Mouse (Mus musculus) neural tube, embryonic 14.5 days (tissue): ENCODE measurements around the gene Kdm2a. TPM values are rescaled to one million over a fixed set of nuclear protein-coding genes. Genes with fewer than 3 reads are reported as not detected.
A peak's percentile ranks its signal among the peaks of the same experiment; 100 is the strongest.

Source experiments
- ATAC-seq: fragments of 200-750 bp; cut with Nextera tagmentation; 2 replicates; pipeline ENCODE4 v1.8.0; 2017; ENCODE audit warnings: low read depth, mild to moderate bottlenecking, moderate TSS enrichment, moderate library complexity
- H3K27ac ChIP-seq: fragments of 300-500 bp; sonication (generic); 2 replicates; pipeline ENCODE4 v1.5.1; 2014; ENCODE audit warnings: low read depth, mild to moderate bottlenecking, control low read depth, low read length, moderate library complexity, mixed read lengths
- H3K27me3 ChIP-seq: fragments of 300-500 bp; sonication (generic); 2 replicates; pipeline ENCODE4 v1.6.1; 2014; ENCODE audit warnings: low read length; ENCODE audit not compliant: control insufficient read depth, insufficient read depth
- H3K36me3 ChIP-seq: fragments of 300-500 bp; sonication (generic); 2 replicates; pipeline ENCODE4 v1.6.1; 2014; ENCODE audit warnings: low read length, mixed read lengths; ENCODE audit not compliant: control insufficient read depth, insufficient read depth
- H3K4me1 ChIP-seq: fragments of 300-500 bp; sonication (generic); 2 replicates; pipeline ENCODE4 v1.6.1; 2014; ENCODE audit warnings: low read length; ENCODE audit not compliant: control insufficient read depth, insufficient read depth
- H3K4me2 ChIP-seq: fragments of 300-500 bp; sonication (generic); 2 replicates; pipeline ENCODE4 v1.6.1; 2014; ENCODE audit warnings: mild to moderate bottlenecking, low read depth, low read length, control low read depth
- H3K4me3 ChIP-seq: fragments of 300-500 bp; sonication (generic); 2 replicates; pipeline ENCODE4 v1.5.1; 2014; ENCODE audit warnings: low read depth, low read length, control low read depth, mixed read lengths
- H3K9ac ChIP-seq: fragments of 300-500 bp; sonication (generic); replicated peaks from 2 replicates; pipeline ENCODE4 v1.6.1; 2014; ENCODE audit warnings: low read depth, mild to moderate bottlenecking, control low read depth, low read length, mixed read lengths
- H3K9me3 ChIP-seq: fragments of 300-500 bp; sonication (generic); 2 replicates; pipeline ENCODE4 v1.6.1; 2016; ENCODE audit warnings: low read length; ENCODE audit not compliant: control insufficient read depth
- WGBS: fragments of 180-500 bp; shearing (Covaris S2); extraction: QIAGEN DNeasy Blood & Tissue Kit; methylation state at CpG from one replicate; pipeline ENCODE4 v1.1.7; 2014; 5-methylcytosine and 5-hydroxymethylcytosine counted together
- polyA plus RNA-seq: library from polyadenylated mRNA; unstranded; fragments of >200 nt; fragmentation: Nextera tagmentation; extraction: Ambion mirVana; gene quantifications from 2 replicates; pipeline ENCODE4 v1.2.1, GENCODE M21; 2014

Kdm2a gene
- polyA plus RNA-seq, result 39.1 and 46.3 TPM in 2 replicates

- Histone ChIP-seq H3K27me3 (no peaks in the 10 kb centered on the region), H3K4me3 (peak within 1 kb of the TSS; percentile 100), H3K4me2 (peak within 1 kb of the TSS; percentile 88), H3K4me1 (peaks cover 20% of the 10 kb centered on the region), H3K9ac (peak within 1 kb of the TSS; percentile 79), H3K36me3 (no peaks in the 10 kb centered on the region), H3K9me3 (no peaks in the 10 kb centered on the region), H3K27ac (peak within 1 kb of the TSS; percentile 88)
- WGBS, result under 1% methylated on average over 77 of the region's 82 CpGs
- peak; percentile 53 for ATAC-seq
Measured at GRCm38 (mm10) chr19:4397798-4398629, at the start of gene Kdm2a. TSS of gene Kdm2a (minus strand) at chr19:4398285.

- Histone ChIP-seq H3K4me3 (no peak overlapping the region), H3K27me3 (no peaks in the 10 kb centered on the region), H3K4me1 (no peaks in the 10 kb centered on the region), H3K36me3 (no peaks in the 10 kb centered on the region), H3K27ac (no peak overlapping the region), H3K9me3 (no peaks in the 10 kb centered on the region), H3K4me2 (no peak overlapping the region), H3K9ac (no peak overlapping the region)
- 94% methylated on average over 9 of the region's 9 CpGs for WGBS
- no peak for ATAC-seq
Measured at GRCm38 (mm10) chr19:4447445-4447844, 49.4 kb upstream of the Kdm2a start.

- WGBS, result 88% methylated on average over 8 of the region's 8 CpGs
- H3K9ac ChIP-seq, result no peak overlapping the region
- H3K27me3 ChIP-seq, result no peaks in the 10 kb centered on the region
Measured at GRCm38 (mm10) chr19:4446661-4447420, 48.8 kb upstream of the Kdm2a start.

GRCm38 (mm10) chr19:4442408-4442807 is 44.3 kb upstream of the Kdm2a start:
- H3K27me3 ChIP-seq, result peaks cover 5% of the 10 kb centered on the region; the same call in 1 of the 2 replicates
- H3K4me1 ChIP-seq, result peaks cover 4% of the 10 kb centered on the region; the same call in 1 of the 2 replicates
- H3K9ac ChIP-seq, result no peak overlapping the region
- WGBS, result 11% methylated on average over 3 of the region's 3 CpGs
- no peak overlapping the region for H3K27ac ChIP-seq
- no peak overlapping the region for H3K4me3 ChIP-seq
- H3K4me2 ChIP-seq, result no peak overlapping the region
- H3K36me3 ChIP-seq, result no peaks in the 10 kb centered on the region
- no peaks in the 10 kb centered on the region for H3K9me3 ChIP-seq
- 0 out of 2 replicates have a peak, but pooled peaks have one; percentile 48 for ATAC-seq

More at GRCm38 (mm10) chr19:4446661-4447420, 48.8 kb upstream of the Kdm2a start:
- H3K4me1 ChIP-seq, result no peaks in the 10 kb centered on the region
- ATAC-seq, result no peak
- H3K9me3 ChIP-seq, result no peaks in the 10 kb centered on the region
- H3K4me3 ChIP-seq, result no peak overlapping the region
- no peak overlapping the region for H3K4me2 ChIP-seq
- no peaks in the 10 kb centered on the region for H3K36me3 ChIP-seq
- no peak overlapping the region for H3K27ac ChIP-seq

GRCm38 (mm10) chr19:4441621-4442161 is 43.6 kb upstream of the Kdm2a start:
- Histone ChIP-seq H3K36me3 (no peaks in the 10 kb centered on the region), H3K27me3 (peaks cover 5% of the 10 kb centered on the region; the same call in 1 of the 2 replicates), H3K9ac (no peak overlapping the region), H3K4me3 (no peak overlapping the region), H3K4me2 (no peak overlapping the region), H3K4me1 (peaks cover 4% of the 10 kb centered on the region; the same call in 1 of the 2 replicates), H3K9me3 (no peaks in the 10 kb centered on the region), H3K27ac (no peak overlapping the region)
- 26% methylated on average over 10 of the region's 10 CpGs for WGBS
- ATAC-seq, result no peak

- Histone ChIP-seq H3K9ac (no peak overlapping the region), H3K27me3 (peaks cover 5% of the 10 kb centered on the region; the same call in 1 of the 2 replicates), H3K36me3 (no peaks in the 10 kb centered on the region), H3K4me2 (no peak overlapping the region), H3K9me3 (no peaks in the 10 kb centered on the region), H3K4me3 (no peak overlapping the region), H3K27ac (no peak overlapping the region), H3K4me1 (peaks cover 4% of the 10 kb centered on the region; the same call in 1 of the 2 replicates)
- no peak for ATAC-seq
- WGBS, result 22% methylated on average over 6 of the region's 6 CpGs
Measured at GRCm38 (mm10) chr19:4441090-4441591, 43.1 kb upstream of the Kdm2a start.

GRCm38 (mm10) chr19:4440222-4440621 is 42.1 kb upstream of the Kdm2a start:
- WGBS, result 13% methylated on average over 8 of the region's 8 CpGs
- H3K4me2 ChIP-seq, result no peak overlapping the region

GRCm38 (mm10) chr19:4439161-4439801 is 41.2 kb upstream of the Kdm2a start, which contains the start of gene Rhod:
TSS of gene Rhod (minus strand) at chr19:4439432.
- Histone ChIP-seq H3K4me2 (peak within 1 kb of the TSS; percentile 72), H3K9me3 (no peaks in the 10 kb centered on the region), H3K27me3 (peaks cover 5% of the 10 kb centered on the region; the same call in 1 of the 2 replicates), H3K9ac (peak within 1 kb of the TSS; percentile 48; the same call in 1 of the 2 replicates), H3K4me3 (peak within 1 kb of the TSS; percentile 42), H3K4me1 (peaks cover 4% of the 10 kb centered on the region; the same call in 1 of the 2 replicates), H3K27ac (no peak within 1 kb of the TSS), H3K36me3 (no peaks in the 10 kb centered on the region)
- WGBS, result under 1% methylated on average over 50 of the region's 51 CpGs
- peak; percentile 55 for ATAC-seq

More at GRCm38 (mm10) chr19:4440222-4440621, 42.1 kb upstream of the Kdm2a start:
- Histone ChIP-seq H3K4me1 (peaks cover 4% of the 10 kb centered on the region; the same call in 1 of the 2 replicates), H3K27ac (no peak overlapping the region), H3K9me3 (no peaks in the 10 kb centered on the region), H3K9ac (no peak overlapping the region), H3K4me3 (no peak overlapping the region), H3K27me3 (peaks cover 5% of the 10 kb centered on the region; the same call in 1 of the 2 replicates), H3K36me3 (no peaks in the 10 kb centered on the region)
- no peak for ATAC-seq
